Mouse (Mus musculus) limb, embryonic 15.5 days (tissue): ENCODE data around the gene Slfn5. TPM values are rescaled to one million over a fixed set of nuclear protein-coding genes. Genes with fewer than 3 reads are reported as not detected.

Source experiments
- ATAC-seq: fragments of 200-750 bp; cut with Nextera tagmentation; 2 replicates; pipeline ENCODE4 v1.8.0; 2017; ENCODE audit warnings: low read depth, moderate TSS enrichment; ENCODE audit not compliant: insufficient number of reproducible peaks, low FRiP score, low TSS enrichment
- H3K27ac ChIP-seq: fragments of 300-500 bp; sonication (generic); 2 replicates; pipeline ENCODE4 v1.5.1; 2015; ENCODE audit warnings: moderate library complexity, mild to moderate bottlenecking, inconsistent platforms
- H3K27me3 ChIP-seq: fragments of 300-500 bp; sonication (generic); 2 replicates; pipeline ENCODE4 v1.6.1; 2015; ENCODE audit warnings: inconsistent platforms
- H3K36me3 ChIP-seq: fragments of 300-500 bp; sonication (generic); 2 replicates; pipeline ENCODE4 v1.6.1; 2015; ENCODE audit warnings: inconsistent platforms
- H3K4me1 ChIP-seq: fragments of 300-500 bp; sonication (generic); 2 replicates; pipeline ENCODE4 v1.6.1; 2015; ENCODE audit warnings: inconsistent platforms
- H3K4me2 ChIP-seq: fragments of 300-500 bp; sonication (generic); 2 replicates; pipeline ENCODE4 v1.6.1; 2015; ENCODE audit warnings: mild to moderate bottlenecking, inconsistent platforms
- H3K4me3 ChIP-seq: fragments of 300-500 bp; sonication (generic); 2 replicates; pipeline ENCODE4 v1.5.1; 2015; ENCODE audit warnings: mild to moderate bottlenecking, inconsistent platforms
- H3K9ac ChIP-seq: fragments of 300-500 bp; sonication (generic); 2 replicates; pipeline ENCODE4 v1.6.1; 2015; ENCODE audit warnings: inconsistent platforms
- H3K9me3 ChIP-seq: fragments of 300-500 bp; sonication (generic); 2 replicates; pipeline ENCODE4 v1.6.1; 2016; ENCODE audit warnings: inconsistent platforms
- WGBS: fragments of 180-500 bp; shearing (Covaris S2); methylation state at CpG from one replicate; pipeline ENCODE4 v1.1.7; 2015; 5-methylcytosine and 5-hydroxymethylcytosine counted together
- polyA plus RNA-seq: library from polyadenylated mRNA; unstranded; fragments of >200 nt; fragmentation: Nextera tagmentation; extraction: Ambion mirVana; gene quantifications from 2 replicates; pipeline ENCODE4 v1.2.1, GENCODE M21; 2015

Gene Slfn5
- 3.1 and 3.4 TPM in 2 replicates for polyA plus RNA-seq

DNA sequence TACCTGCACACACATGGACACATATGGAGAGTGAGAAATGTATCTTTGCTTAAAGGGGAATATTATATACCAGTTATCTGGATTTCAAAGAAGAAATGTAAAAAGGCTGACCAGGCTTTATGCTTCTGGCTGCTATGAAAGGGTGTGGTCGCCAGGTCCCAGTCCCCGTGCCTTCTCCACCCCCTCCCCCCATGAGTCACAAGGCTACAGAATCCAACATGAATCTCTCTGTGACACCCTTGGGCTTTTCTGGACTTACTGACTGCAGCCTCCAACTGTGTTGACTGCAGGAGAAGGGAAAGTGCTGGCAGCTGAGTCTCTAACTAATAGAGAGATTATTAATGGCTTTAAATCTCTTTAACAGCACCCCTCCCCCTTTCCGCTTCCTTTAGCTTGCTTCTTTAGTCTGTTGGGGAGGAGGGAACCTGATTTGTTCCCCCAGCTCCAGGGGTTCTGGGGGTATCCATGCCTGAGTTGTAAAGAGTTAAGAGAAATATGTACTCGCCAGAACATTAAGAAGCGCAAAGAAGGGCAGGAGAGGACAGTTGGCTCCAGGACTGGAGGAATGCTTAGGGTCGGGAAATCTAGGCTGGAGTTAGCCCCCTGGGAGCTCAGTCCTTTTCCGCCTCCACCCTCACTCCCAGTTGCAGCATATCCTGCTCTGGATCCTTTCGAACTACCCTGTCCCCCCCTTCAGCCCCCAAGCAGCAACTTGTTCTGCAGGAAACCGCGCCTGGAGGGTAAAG, at the start of gene Slfn5:
Slfn5 (plus strand) TSS at position 614 of the 746 bp plus-strand sequence.
- Histone ChIP-seq H3K9me3 (no peaks in the 10 kb centered on the region), H3K4me3 (peak within 1 kb of the TSS; percentile 9; the same call in 1 of the 2 replicates), H3K4me2 (peak within 1 kb of the TSS; percentile 14), H3K36me3 (no peaks in the 10 kb centered on the region), H3K9ac (no peak within 1 kb of the TSS), H3K4me1 (peaks cover 12% of the 10 kb centered on the region; the same call in 1 of the 2 replicates), H3K27ac (no peak within 1 kb of the TSS), H3K27me3 (peaks cover 48% of the 10 kb centered on the region)
- no peak for ATAC-seq
- 9% methylated on average over 10 of the region's 10 CpGs for WGBS

DNA sequence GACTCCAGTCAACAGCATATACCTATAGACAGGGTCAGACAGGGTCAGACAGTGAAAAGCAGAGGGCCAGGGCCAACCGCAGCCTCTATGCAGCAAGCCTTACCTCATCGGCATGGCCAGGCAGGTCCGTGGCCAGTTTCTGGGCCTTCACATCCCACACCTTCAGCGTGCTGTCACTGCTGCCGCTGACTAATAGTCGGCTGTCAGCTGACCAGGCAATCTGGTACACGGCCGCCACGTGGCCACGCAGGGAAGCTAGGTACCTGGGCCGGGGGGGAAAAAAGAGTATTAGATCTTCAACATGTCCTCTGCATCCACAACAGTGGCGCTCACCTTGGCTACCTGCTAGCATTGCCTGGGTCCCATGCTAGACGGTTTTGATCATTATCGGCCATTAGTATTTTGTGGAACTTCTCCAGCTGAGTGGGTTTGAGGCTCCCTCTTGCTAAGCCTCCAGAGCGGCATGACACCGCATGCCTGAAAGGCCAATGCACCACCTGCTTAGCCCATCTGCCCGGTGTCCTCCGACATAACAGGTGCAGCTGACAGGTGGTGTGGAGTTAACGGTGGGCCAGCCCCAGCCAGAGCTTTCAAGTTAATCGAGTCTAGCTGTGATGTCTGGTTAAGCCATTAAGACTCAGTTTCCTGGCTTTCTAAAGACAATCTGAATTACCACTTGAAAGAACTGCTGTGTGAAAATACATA, 49.4 kb upstream of the Slfn5 start:
- ATAC-seq, result no peak

DNA sequence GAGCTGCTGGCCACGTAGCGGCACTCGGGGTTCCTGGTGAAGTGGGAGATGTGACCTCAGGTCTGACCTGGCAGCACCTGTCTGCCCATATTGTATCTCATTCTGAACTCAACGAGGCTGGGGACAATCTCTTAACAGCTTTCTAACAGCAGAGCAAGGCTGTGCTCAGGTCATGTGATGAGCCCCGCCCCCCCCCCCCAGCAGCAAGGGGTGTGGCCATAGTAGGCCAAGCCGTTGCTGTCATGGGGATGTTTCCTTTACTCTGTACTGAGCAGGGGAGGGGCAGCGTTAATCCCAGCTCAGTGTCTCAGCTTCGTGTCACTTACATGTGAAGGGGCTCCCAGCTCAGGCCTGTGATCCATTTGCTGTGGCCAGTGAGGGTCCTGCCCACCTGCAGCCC, 46.2 kb upstream of the Slfn5 start:
- Histone ChIP-seq H3K9me3 (no peaks in the 10 kb centered on the region), H3K4me1 (peaks cover 9% of the 10 kb centered on the region), H3K4me2 (no peak overlapping the region), H3K27me3 (no peaks in the 10 kb centered on the region), H3K4me3 (no peak overlapping the region), H3K27ac (no peak overlapping the region), H3K36me3 (peaks cover 65% of the 10 kb centered on the region), H3K9ac (no peak overlapping the region)
- ATAC-seq, result no peak
- WGBS, result 73% methylated on average over 6 of the region's 8 CpGs

More for the DNA sequence above, 49.4 kb upstream of the Slfn5 start:
- Histone ChIP-seq H3K9me3 (no peaks in the 10 kb centered on the region), H3K9ac (no peak overlapping the region), H3K4me1 (no peaks in the 10 kb centered on the region), H3K36me3 (peaks cover 86% of the 10 kb centered on the region), H3K27me3 (no peaks in the 10 kb centered on the region), H3K4me3 (no peak overlapping the region), H3K27ac (no peak overlapping the region), H3K4me2 (no peak overlapping the region)
- WGBS, result 83% methylated on average over 20 of the region's 20 CpGs

DNA sequence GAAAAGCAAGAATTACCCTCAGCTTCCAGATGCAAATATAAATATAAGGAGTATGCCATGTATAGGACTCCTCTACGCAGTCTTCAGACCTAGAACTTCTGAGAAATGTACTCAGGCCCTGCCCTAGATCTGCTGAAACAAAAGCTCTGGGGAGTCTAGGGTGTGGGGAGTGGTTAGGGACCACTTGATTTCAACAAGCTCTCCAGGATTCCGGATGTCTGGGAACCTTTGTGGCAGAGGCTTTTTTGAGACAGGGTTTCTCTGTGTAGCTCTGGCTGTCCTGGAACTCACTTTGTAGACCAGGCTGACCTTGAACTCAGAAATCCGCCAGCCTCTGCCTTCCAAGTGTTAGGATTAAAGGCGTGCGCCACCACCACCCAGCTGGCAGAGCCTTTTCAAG, 45.3 kb upstream of the Slfn5 start:
- H3K9me3 ChIP-seq, result no peaks in the 10 kb centered on the region
- no peak for ATAC-seq
- H3K4me3 ChIP-seq, result no peak overlapping the region
- H3K4me1 ChIP-seq, result peaks cover 9% of the 10 kb centered on the region
- WGBS, result 93% methylated on average over 5 of the region's 5 CpGs
- H3K4me2 ChIP-seq, result no peak overlapping the region
- H3K36me3 ChIP-seq, result peaks cover 58% of the 10 kb centered on the region
- no peak overlapping the region for H3K27ac ChIP-seq
- no peak overlapping the region for H3K9ac ChIP-seq
- H3K27me3 ChIP-seq, result no peaks in the 10 kb centered on the region

DNA sequence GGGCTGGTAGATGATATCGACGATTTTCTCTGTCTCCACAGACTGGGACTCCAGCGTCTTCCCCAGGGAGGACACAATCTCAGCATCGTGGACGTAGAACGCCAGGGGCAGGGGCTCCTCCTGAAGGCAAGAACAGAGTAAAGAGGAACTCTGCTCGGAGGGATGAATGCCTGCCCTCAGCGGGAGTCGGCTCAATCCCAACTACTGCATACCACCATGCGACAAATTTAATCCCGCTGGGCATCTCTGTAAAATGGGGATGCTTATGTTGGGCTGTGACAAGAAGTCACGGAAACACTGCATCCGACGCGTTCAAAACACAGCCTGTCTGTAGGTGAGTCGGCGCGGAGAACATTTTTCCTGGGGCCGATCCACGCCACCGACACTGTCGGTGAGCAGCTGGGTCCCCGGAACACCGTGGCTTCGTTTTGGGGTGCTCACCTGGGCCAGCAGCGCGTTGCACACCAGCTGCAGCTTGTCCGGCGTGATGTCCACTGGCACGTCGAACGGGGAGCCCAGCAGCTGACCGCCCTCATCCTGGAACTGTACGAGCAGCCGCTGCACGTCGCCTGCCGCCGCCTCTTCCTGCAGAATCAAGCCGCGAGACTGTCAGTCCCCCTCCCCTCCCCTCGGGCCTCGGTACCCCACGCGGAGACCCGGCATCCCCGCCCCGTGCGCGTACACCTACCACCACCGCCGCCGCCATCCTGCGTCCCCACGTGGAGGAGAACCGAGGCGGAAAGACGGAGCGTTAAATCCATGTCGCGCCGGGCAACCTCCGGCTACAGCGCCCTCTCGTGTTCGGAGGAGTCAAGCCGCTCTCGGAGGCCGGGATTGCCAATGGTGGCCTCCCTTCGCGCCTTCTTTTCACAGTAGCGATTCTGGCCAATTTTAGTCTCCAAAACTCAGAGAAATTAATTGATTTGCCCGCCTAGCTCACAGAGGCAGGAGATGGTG, 43.2 kb upstream of the Slfn5 start, which contains the start of gene Nle1:
Nle1 (minus strand) TSS at position 761 of the 957 bp plus-strand sequence.
- ATAC-seq, result peak; percentile 62; the same call in 1 of the 2 replicates
- Histone ChIP-seq H3K4me1 (peaks cover 9% of the 10 kb centered on the region), H3K27ac (no peak within 1 kb of the TSS), H3K9me3 (no peaks in the 10 kb centered on the region), H3K27me3 (peaks cover under 1% of the 10 kb centered on the region; the same call in 1 of the 2 replicates), H3K9ac (peak within 1 kb of the TSS; percentile 71), H3K4me2 (peak within 1 kb of the TSS; percentile 81), H3K36me3 (peaks cover 37% of the 10 kb centered on the region), H3K4me3 (peak within 1 kb of the TSS; percentile 82)
- 2% methylated on average over 73 of the region's 73 CpGs for WGBS

DNA sequence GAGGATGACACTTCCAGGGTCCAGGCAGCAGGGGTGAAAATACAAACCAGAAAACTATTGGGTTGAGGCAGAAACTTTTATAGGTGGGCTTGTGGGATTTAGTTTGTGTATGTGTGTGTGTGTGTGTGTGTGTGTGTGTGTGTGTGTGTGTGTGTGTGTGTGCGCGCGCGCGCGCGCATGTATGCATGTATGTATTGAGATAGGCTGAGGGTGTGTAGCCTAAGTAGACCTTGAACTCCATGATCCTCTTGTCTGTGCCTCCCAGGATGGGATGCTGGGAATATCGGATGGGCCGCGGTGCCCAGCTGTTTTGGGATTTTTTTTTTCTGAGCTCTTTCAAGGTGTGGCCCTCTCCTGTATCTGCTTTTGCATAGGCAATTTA, 42.5 kb upstream of the Slfn5 start:
- ATAC-seq, result no peak
- Histone ChIP-seq H3K4me3 (peak overlapping the region; percentile 82), H3K27ac (no peak overlapping the region), H3K4me2 (peak overlapping the region; percentile 81), H3K9me3 (no peaks in the 10 kb centered on the region), H3K36me3 (peaks cover 30% of the 10 kb centered on the region), H3K9ac (0 out of 2 replicates have a peak overlapping the region, but pooled peaks have one; percentile 31), H3K4me1 (peaks cover 9% of the 10 kb centered on the region), H3K27me3 (peaks cover 7% of the 10 kb centered on the region; the same call in 1 of the 2 replicates)
- 37% methylated on average over 10 of the region's 10 CpGs for WGBS

DNA sequence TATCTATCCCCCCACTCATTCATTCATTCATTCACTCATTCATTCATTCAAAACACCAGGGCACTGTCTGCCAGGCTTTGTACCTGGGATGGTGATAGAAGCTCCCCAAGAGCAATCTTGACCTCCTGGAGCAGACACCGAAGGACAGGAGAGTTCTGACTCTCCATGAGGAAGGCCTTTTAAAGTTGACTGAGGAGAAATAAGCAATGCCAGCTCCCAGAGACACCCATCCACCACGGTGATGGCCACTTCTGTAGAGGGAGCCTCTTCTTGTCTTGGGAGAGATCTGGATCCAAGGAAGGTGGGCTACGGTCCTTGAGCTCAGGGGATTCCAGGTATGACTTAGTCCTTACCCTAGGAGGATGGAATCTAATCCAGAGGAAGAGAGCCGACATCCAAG, 40.9 kb upstream of the Slfn5 start, which contains the start of gene Unc45b:
Unc45b (plus strand) TSS at position 301 of the 400 bp plus-strand sequence.
- ATAC-seq, result no peak
- WGBS, result 79% methylated on average over 4 of the region's 4 CpGs
- peaks cover 9% of the 10 kb centered on the region for H3K4me1 ChIP-seq
- peaks cover 14% of the 10 kb centered on the region for H3K36me3 ChIP-seq
- no peak within 1 kb of the TSS for H3K9ac ChIP-seq
- H3K4me2 ChIP-seq, result no peak within 1 kb of the TSS
- no peaks in the 10 kb centered on the region for H3K9me3 ChIP-seq
- peaks cover 11% of the 10 kb centered on the region; the same call in 1 of the 2 replicates for H3K27me3 ChIP-seq
- no peak within 1 kb of the TSS for H3K4me3 ChIP-seq
- H3K27ac ChIP-seq, result no peak within 1 kb of the TSS

DNA sequence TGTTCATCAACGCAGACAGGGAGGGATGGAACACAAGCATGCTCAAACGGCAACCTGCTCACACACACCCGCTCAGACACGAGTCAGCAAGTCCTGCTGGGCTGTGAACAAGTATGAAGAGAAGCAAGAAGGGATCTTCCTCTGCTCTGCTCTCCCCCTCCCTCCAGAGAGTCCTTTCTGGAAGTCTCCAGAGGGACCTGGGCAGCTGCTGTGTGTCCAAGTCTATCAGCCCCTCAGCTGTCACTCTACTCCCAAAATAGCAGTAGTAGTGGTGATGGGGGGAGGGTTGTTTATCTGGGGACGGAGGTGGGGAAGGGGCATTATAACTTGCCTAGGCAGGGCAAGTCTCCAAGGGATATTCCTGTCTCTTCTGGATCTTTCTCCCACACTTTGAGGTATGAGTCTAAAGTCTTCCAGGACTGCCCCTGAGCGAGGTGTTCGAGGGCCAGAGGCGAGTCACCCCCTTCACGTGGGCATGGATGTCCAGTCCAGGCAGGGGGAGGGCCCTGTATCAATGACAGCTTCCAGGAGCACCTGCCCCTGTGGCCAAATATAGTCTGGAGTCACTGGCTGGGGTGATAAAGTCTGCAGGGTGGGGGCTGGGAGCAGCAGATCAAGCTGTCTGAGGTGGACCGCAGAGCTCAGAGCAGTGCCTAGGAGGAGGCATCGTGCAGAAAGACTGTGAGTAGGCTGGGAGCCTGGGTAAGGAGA, 40.3 kb upstream of the Slfn5 start:
- Histone ChIP-seq H3K36me3 (peaks cover 8% of the 10 kb centered on the region; the same call in 1 of the 2 replicates), H3K9me3 (no peaks in the 10 kb centered on the region), H3K4me1 (peaks cover 9% of the 10 kb centered on the region), H3K4me3 (no peak overlapping the region), H3K27ac (no peak overlapping the region), H3K27me3 (peaks cover 11% of the 10 kb centered on the region; the same call in 1 of the 2 replicates), H3K4me2 (no peak overlapping the region), H3K9ac (no peak overlapping the region)
- 67% methylated on average over 11 of the region's 11 CpGs for WGBS
- peak; percentile 59; the same call in 1 of the 2 replicates for ATAC-seq

DNA sequence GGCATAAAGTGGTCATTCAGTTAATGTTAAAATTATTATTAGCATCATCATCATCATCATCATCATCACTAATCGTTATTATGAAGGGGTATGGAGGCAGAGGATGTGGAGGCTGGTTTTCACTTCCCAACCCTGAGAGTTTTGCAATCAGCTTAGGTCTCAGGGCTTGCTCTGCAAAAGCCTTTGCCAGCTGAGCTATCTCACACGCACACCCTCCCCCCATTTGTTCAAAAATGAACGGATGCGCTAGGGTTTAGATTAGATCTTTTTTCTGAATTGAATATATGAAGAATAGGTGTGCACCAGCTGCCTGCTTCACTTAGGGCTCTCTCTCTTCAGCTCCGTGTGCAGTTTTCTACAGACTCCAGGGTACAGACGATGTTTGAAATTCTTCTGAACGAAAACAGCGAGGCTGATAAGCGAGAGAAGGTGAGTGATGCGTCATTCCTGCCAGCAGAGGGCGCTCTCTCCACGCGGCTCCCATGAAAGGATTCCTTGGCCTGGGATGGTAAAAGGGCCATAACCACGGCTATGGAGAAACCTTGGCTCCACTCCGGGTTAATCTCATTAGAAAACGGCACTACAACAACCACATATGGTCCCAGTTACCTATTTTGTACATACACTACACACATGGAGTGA, 36.3 kb upstream of the Slfn5 start:
- Histone ChIP-seq H3K9ac (no peak overlapping the region), H3K4me1 (no peaks in the 10 kb centered on the region), H3K9me3 (no peaks in the 10 kb centered on the region), H3K27me3 (peaks cover 11% of the 10 kb centered on the region; the same call in 1 of the 2 replicates), H3K4me3 (no peak overlapping the region), H3K4me2 (peak overlapping the region; percentile 24; the same call in 1 of the 2 replicates), H3K36me3 (no peaks in the 10 kb centered on the region), H3K27ac (no peak overlapping the region)
- no peak for ATAC-seq
- WGBS, result 6% methylated on average over 16 of the region's 16 CpGs

DNA sequence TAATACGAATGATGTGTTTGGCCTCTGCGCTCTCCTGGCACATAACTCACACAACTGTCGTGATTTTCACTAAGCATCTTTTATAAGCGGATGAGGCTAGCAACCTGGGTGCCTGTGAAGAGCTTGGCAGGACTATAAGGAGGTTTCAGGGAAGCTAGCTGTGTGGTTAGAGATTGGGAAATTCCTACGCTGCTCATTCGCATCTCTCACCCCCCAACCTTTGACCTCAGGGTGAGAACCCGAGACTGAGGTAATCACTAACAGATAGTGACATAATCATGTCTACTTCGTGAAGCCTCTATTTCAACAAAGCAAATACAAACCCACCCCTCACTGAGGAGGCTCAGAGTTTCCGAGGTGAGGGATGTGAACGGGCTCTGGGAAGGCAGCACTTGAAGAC, 30.4 kb upstream of the Slfn5 start:
- WGBS, result 47% methylated on average over 10 of the region's 10 CpGs
- Histone ChIP-seq H3K4me2 (no peak overlapping the region), H3K4me1 (no peaks in the 10 kb centered on the region), H3K27ac (no peak overlapping the region), H3K4me3 (no peak overlapping the region), H3K27me3 (peaks cover 22% of the 10 kb centered on the region), H3K36me3 (no peaks in the 10 kb centered on the region), H3K9me3 (no peaks in the 10 kb centered on the region), H3K9ac (no peak overlapping the region)
- no peak for ATAC-seq
